Mouse (Mus musculus): ENCODE measurements at regions not wholly inside any gene's neighbourhood (a gene's known extent, or its start where the extent isn't known, plus 50 kb on each side); places are given as distances from the start of the nearest gene placed in this dataset.
"Not testable (repeated sequence)": the region's sequence is repeated elsewhere in the genome, so short reads cannot be mapped to it uniquely, and the experiment has no call there.

DNA sequence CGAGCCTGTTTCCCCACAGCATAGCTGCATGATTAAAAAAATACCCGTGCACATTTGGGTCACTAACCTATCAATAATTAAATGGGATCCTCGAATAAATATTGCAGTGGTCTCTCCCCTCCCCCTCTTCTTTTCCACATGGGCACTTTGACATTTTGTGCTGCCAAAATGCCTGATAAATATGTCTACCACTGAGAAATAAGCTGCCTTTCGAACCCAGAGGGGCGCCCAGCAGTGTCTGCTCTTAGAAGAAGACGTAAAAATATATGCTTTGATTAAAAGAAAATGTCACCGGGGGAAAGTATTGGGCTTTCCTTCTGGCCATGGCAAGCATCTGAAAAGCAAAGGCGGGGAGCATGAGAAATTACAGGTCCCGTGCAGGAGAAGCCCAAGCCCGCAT lies 152.6 kb upstream of the Frmd4a start:
- no peaks in the 10 kb centered on the region for H3K9me3 ChIP-seq
- no peaks in the 10 kb centered on the region for H3K36me3 ChIP-seq
- no peaks in the 10 kb centered on the region for H3K27me3 ChIP-seq
- H3K4me2 ChIP-seq = no peak overlapping the region
- no peaks in the 10 kb centered on the region for H3K4me1 ChIP-seq (replicated peaks)
- 68% methylated on average over 10 of the region's 10 CpGs for WGBS
- ATAC-seq (ENCODE audit: insufficient number of reproducible peaks, insufficient read depth, low FRiP score, low TSS enrichment, low read depth) = no peak
- no peak overlapping the region for H3K9ac ChIP-seq (replicated peaks)
- no peak overlapping the region for H3K27ac ChIP-seq
- H3K4me3 ChIP-seq (replicated peaks) = no peak overlapping the region

- not testable (repeated sequence) for H3K9me3 ChIP-seq; H3K4me1 ChIP-seq (replicated peaks); H3K4me3 ChIP-seq (replicated peaks); H3K36me3 ChIP-seq; H3K4me2 ChIP-seq; ATAC-seq (ENCODE audit: insufficient number of reproducible peaks, insufficient read depth, low FRiP score, low TSS enrichment, low read depth); H3K27me3 ChIP-seq; H3K9ac ChIP-seq (replicated peaks); H3K27ac ChIP-seq
- 84% methylated on average over 4 of the region's 4 CpGs for WGBS
These were observed 150.8 kb upstream of the Frmd4a start for GRCm38 (mm10) chr2:3866736-3867135.

DNA sequence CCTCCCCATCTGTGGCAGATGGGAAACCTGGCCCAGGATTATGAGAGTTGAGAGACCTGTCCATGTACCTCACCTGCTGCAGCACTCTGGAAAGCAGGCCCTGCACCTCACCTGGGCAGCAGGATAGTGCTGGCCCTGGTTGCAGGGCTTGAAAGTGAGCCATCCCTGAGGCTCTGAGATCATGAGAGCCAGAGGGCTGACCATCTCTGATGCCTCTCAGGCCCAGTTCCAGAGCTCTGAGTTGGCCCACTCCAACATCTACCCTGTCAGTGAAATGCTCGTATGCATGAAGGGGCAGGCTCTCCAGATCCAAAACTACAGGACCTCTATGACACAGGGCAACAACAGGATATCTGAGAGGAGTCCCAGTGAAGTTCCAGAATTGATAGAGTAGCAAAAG lies 147.8 kb upstream of the Frmd4a start:
- WGBS = 93% methylated on average over 1 of the region's 1 CpGs
- Histone ChIP-seq H3K9me3 (no peaks in the 10 kb centered on the region), H3K4me2 (no peak overlapping the region), H3K36me3 (no peaks in the 10 kb centered on the region), H3K27ac (no peak overlapping the region), H3K9ac (replicated peaks) (no peak overlapping the region), H3K4me1 (replicated peaks) (no peaks in the 10 kb centered on the region), H3K27me3 (no peaks in the 10 kb centered on the region), H3K4me3 (replicated peaks) (no peak overlapping the region)
- no peak for ATAC-seq (ENCODE audit: insufficient number of reproducible peaks, insufficient read depth, low FRiP score, low TSS enrichment, low read depth)

GRCm38 (mm10) chr2:3871748-3872147 lies 145.8 kb upstream of the Frmd4a start:
- Histone ChIP-seq H3K27ac (no peak overlapping the region), H3K9me3 (no peaks in the 10 kb centered on the region), H3K9ac (replicated peaks) (no peak overlapping the region), H3K27me3 (no peaks in the 10 kb centered on the region), H3K4me1 (replicated peaks) (no peaks in the 10 kb centered on the region), H3K4me2 (no peak overlapping the region), H3K4me3 (replicated peaks) (no peak overlapping the region), H3K36me3 (no peaks in the 10 kb centered on the region)
- 90% methylated on average over 3 of the region's 3 CpGs for WGBS
- no peak for ATAC-seq (ENCODE audit: insufficient number of reproducible peaks, insufficient read depth, low FRiP score, low TSS enrichment, low read depth)

DNA sequence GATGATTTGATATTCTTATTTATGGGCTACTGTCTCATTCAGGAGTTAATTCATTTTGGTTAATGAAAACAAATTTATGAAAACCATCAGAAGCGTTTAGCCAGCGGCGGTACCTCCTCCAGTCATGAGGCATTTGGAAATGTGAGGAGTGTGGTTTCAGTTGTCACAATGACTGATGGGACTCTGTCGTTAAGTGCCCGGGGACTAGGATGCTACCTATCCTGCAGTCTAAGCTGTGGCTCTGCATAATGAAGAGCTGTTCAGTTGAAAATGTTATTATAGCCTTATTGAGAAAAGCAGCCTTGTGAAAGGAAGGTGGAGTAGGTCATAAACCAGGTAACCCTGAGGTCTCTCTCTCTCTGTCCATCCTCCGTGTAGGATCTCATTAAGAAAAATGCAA lies 130.5 kb upstream of the Frmd4a start:
- Histone ChIP-seq H3K27me3 (no peaks in the 10 kb centered on the region), H3K9ac (replicated peaks) (no peak overlapping the region), H3K4me1 (replicated peaks) (no peaks in the 10 kb centered on the region), H3K4me3 (replicated peaks) (no peak overlapping the region), H3K36me3 (no peaks in the 10 kb centered on the region), H3K4me2 (no peak overlapping the region), H3K9me3 (no peaks in the 10 kb centered on the region), H3K27ac (no peak overlapping the region)
- ATAC-seq (ENCODE audit: insufficient number of reproducible peaks, insufficient read depth, low FRiP score, low TSS enrichment, low read depth) = no peak
- 54% methylated on average over 6 of the region's 6 CpGs for WGBS

DNA sequence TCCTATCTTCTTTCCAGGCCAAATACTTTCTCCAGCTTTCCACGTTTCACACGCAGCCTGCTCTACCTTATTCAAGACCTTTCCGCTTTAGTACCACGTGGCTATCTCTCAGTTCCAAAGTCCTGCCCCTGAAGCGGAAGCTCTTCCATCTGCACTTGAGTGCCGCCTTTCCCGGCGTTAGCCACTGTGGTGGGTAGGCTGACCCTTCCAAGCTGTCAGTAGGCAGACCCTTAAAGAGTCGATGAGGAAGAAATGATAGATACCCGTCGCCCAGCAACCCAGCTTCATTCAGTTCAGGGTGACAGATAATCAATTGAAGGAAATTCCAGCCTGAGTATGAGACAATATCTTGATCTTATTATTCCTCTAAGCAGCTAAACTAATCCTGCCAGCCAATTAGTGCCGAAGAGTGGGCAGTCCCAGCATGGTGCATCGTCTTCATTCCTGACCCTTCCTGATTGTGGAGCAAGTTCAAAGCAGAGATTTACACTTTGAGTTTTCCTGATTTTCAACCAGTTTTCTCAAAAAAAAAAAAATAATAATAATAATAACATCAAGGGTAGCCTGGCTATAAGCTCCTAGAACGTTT lies 129.6 kb upstream of the Frmd4a start:
- Histone ChIP-seq H3K4me2 (no peak overlapping the region), H3K27me3 (no peaks in the 10 kb centered on the region), H3K4me1 (replicated peaks) (no peaks in the 10 kb centered on the region), H3K9ac (replicated peaks) (no peak overlapping the region), H3K36me3 (no peaks in the 10 kb centered on the region), H3K9me3 (no peaks in the 10 kb centered on the region), H3K4me3 (replicated peaks) (no peak overlapping the region), H3K27ac (no peak overlapping the region)
- 78% methylated on average over 14 of the region's 14 CpGs for WGBS
- ATAC-seq (ENCODE audit: insufficient number of reproducible peaks, insufficient read depth, low FRiP score, low TSS enrichment, low read depth) = no peak

DNA sequence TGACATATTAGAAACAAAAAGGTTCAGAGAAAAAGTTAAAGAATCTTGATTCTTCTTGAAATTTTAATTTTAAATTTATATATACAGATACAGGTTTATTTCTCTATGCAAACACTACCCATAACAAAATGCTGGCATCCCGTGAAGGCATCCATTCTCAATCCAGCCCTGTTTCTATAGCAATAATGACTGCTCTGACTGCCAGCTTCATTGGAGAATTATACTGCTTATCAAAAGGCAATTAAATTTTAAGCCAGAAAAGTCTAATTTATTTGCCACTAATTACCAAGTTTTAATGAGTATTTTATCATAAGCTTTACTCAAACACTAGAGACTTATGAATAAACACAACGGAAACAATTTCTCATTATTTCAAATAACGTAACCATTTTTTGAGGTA lies 128.1 kb upstream of the Frmd4a start:
- ATAC-seq (ENCODE audit: insufficient number of reproducible peaks, insufficient read depth, low FRiP score, low TSS enrichment, low read depth) = no peak
- Histone ChIP-seq H3K9ac (replicated peaks) (no peak overlapping the region), H3K27ac (no peak overlapping the region), H3K4me3 (replicated peaks) (no peak overlapping the region), H3K36me3 (no peaks in the 10 kb centered on the region), H3K4me1 (replicated peaks) (no peaks in the 10 kb centered on the region), H3K9me3 (no peaks in the 10 kb centered on the region), H3K27me3 (no peaks in the 10 kb centered on the region), H3K4me2 (no peak overlapping the region)
- WGBS = 91% methylated on average over 3 of the region's 3 CpGs

- ATAC-seq (ENCODE audit: insufficient number of reproducible peaks, insufficient read depth, low FRiP score, low TSS enrichment, low read depth) = no peak
- H3K36me3 ChIP-seq = no peaks in the 10 kb centered on the region
- H3K4me1 ChIP-seq (replicated peaks) = no peaks in the 10 kb centered on the region
- 64% methylated on average over 8 of the region's 8 CpGs for WGBS
- no peaks in the 10 kb centered on the region for H3K9me3 ChIP-seq
- H3K4me3 ChIP-seq (replicated peaks) = no peak overlapping the region
- H3K4me2 ChIP-seq = no peak overlapping the region
- no peak overlapping the region for H3K9ac ChIP-seq (replicated peaks)
- H3K27ac ChIP-seq = no peak overlapping the region
- no peaks in the 10 kb centered on the region for H3K27me3 ChIP-seq
These were observed 127.1 kb upstream of the Frmd4a start for GRCm38 (mm10) chr2:3890462-3890861.

DNA sequence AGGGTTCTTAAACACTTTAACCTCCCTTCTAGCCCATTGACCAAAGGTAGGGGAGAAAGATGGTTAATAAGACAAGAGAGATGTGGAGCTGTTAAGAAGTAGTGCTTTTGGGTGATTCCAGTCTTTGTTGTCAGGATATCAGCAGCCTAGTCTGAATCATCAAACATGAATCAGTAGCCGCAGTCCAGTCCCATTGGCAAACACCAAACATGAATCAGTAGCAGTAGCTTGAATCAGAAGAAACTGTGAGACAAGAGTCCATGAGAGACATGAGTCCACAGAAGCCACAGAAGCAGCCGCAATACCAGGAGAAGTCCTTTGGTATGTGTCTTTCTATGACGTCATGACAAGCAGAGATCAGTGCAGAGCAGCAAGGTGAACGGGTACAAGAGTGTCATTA lies 110.5 kb upstream of the Frmd4a start:
- no peaks in the 10 kb centered on the region for H3K9me3 ChIP-seq
- no peak overlapping the region for H3K4me3 ChIP-seq (replicated peaks)
- no peaks in the 10 kb centered on the region for H3K4me1 ChIP-seq (replicated peaks)
- H3K27me3 ChIP-seq = no peaks in the 10 kb centered on the region
- H3K27ac ChIP-seq = no peak overlapping the region
- H3K9ac ChIP-seq (replicated peaks) = no peak overlapping the region
- WGBS = 87% methylated on average over 4 of the region's 4 CpGs
- no peaks in the 10 kb centered on the region for H3K36me3 ChIP-seq
- no peak for ATAC-seq (ENCODE audit: insufficient number of reproducible peaks, insufficient read depth, low FRiP score, low TSS enrichment, low read depth)
- H3K4me2 ChIP-seq = no peak overlapping the region

- Histone ChIP-seq H3K27ac (no peak overlapping the region), H3K27me3 (no peaks in the 10 kb centered on the region), H3K9ac (replicated peaks) (no peak overlapping the region), H3K4me1 (replicated peaks) (no peaks in the 10 kb centered on the region), H3K9me3 (no peaks in the 10 kb centered on the region), H3K36me3 (no peaks in the 10 kb centered on the region), H3K4me3 (replicated peaks) (no peak overlapping the region), H3K4me2 (no peak overlapping the region)
- 65% methylated on average over 3 of the region's 3 CpGs for WGBS
- ATAC-seq (ENCODE audit: insufficient number of reproducible peaks, insufficient read depth, low FRiP score, low TSS enrichment, low read depth) = no peak
These were observed 109.3 kb upstream of the Frmd4a start for GRCm38 (mm10) chr2:3908192-3908591.

- WGBS = 81% methylated on average over 9 of the region's 9 CpGs
- Histone ChIP-seq H3K4me1 (replicated peaks) (no peaks in the 10 kb centered on the region), H3K27ac (no peak overlapping the region), H3K36me3 (no peaks in the 10 kb centered on the region), H3K4me2 (no peak overlapping the region), H3K9me3 (no peaks in the 10 kb centered on the region), H3K9ac (replicated peaks) (no peak overlapping the region), H3K4me3 (replicated peaks) (no peak overlapping the region), H3K27me3 (no peaks in the 10 kb centered on the region)
- ATAC-seq (ENCODE audit: insufficient number of reproducible peaks, insufficient read depth, low FRiP score, low TSS enrichment, low read depth) = no peak
These were observed 107.2 kb upstream of the Frmd4a start for GRCm38 (mm10) chr2:3910086-3910891.

- H3K4me3 ChIP-seq (replicated peaks) = no peak overlapping the region
- H3K9me3 ChIP-seq = no peaks in the 10 kb centered on the region
- H3K27ac ChIP-seq = no peak overlapping the region
- H3K36me3 ChIP-seq = no peaks in the 10 kb centered on the region
- no peak overlapping the region for H3K9ac ChIP-seq (replicated peaks)
- no peak for ATAC-seq (ENCODE audit: insufficient number of reproducible peaks, insufficient read depth, low FRiP score, low TSS enrichment, low read depth)
- H3K4me1 ChIP-seq (replicated peaks) = no peaks in the 10 kb centered on the region
- H3K4me2 ChIP-seq = no peak overlapping the region
- 87% methylated on average over 7 of the region's 7 CpGs for WGBS
- no peaks in the 10 kb centered on the region for H3K27me3 ChIP-seq
These were observed 102.4 kb upstream of the Frmd4a start for GRCm38 (mm10) chr2:3915141-3915540.

Data from limb, embryonic 12.5 days (tissue).